Comparison of ENCODE assay signal across 18 mouse cellular contexts in genomic region chr2:57539842-57540241, GRCm38 (mm10).
DNase-seq lines count a peak whose midpoint lies in the region.
"Had no signal": no experiment of that assay in that cellular context is flagged by ENCODE, and none has a peak within 500 bp of the region (broad histone marks: within the 10 kb centered on the region; RNA-seq: fewer than 3 reads in every experiment).

No protein-coding gene starts in this region.

- peak; percentile 2 to 51 for DNase-seq in left cerebral cortex, postnatal 25 days (ENCODE audit: low spot score in 2 of 2)
- DNase-seq in left cerebral cortex, adult 18-20 months (ENCODE audit: low spot score in 2 of 2) = no peak
- peak; percentile 22 for DNase-seq in brain, adult 2 months (ENCODE audit: low read depth, low spot score)
- DNase-seq in telencephalon, adult 2 months (ENCODE audit: low read depth, low spot score) = peak; percentile 19
- no peak for DNase-seq in limb, embryonic 10.5 days (ENCODE audit: low spot score)
- DNase-seq: adrenal gland, adult 2 months; adrenal gland, postnatal 10 days; adrenal gland, postnatal 25 days; cerebellum, adult 11-12 months; cerebellum, adult 2 months; cerebellum, adult 9-10 months; cerebellum, postnatal 10 days; cerebellum, postnatal 25 days; forebrain, postnatal 0 days had no signal

- H3K4me1 ChIP-seq in limb, embryonic 10.5 days = no peaks in the 10 kb centered on the region
- H3K4me1 ChIP-seq: embryonic facial prominence, embryonic 10.5 days; embryonic facial prominence, embryonic 12.5 days; forebrain, embryonic 13.5 days; forebrain, embryonic 15.5 days had no signal

- no peaks in the 10 kb centered on the region for H3K9me3 ChIP-seq in limb, embryonic 10.5 days (replicated peaks)
- H3K9me3 ChIP-seq: embryonic facial prominence, embryonic 10.5 days; embryonic facial prominence, embryonic 12.5 days; forebrain, embryonic 13.5 days; forebrain, embryonic 15.5 days had no signal

- no peak overlapping the region for H3K4me3 ChIP-seq in limb, embryonic 10.5 days
- H3K4me3 ChIP-seq: embryonic facial prominence, embryonic 10.5 days; embryonic facial prominence, embryonic 12.5 days; forebrain, embryonic 13.5 days; forebrain, embryonic 15.5 days had no signal

- H3K27ac ChIP-seq in limb, embryonic 10.5 days = no peak overlapping the region
- H3K27ac ChIP-seq: embryonic facial prominence, embryonic 10.5 days; embryonic facial prominence, embryonic 12.5 days; forebrain, embryonic 13.5 days; forebrain, embryonic 15.5 days had no signal

- no peaks in the 10 kb centered on the region for H3K27me3 ChIP-seq in limb, embryonic 10.5 days (ENCODE audit: low read depth, poor library complexity, severe bottlenecking)
- H3K27me3 ChIP-seq: embryonic facial prominence, embryonic 12.5 days; forebrain, embryonic 13.5 days; forebrain, embryonic 15.5 days had no signal

- 86% methylated on average over 3 of the region's 3 CpGs for WGBS in limb, embryonic 10.5 days

- intact Hi-C loops in left cerebral cortex, postnatal 25 days (cut with DNase I) = no loop called here

- H3K36me3 ChIP-seq in limb, embryonic 10.5 days = no peaks in the 10 kb centered on the region
- H3K36me3 ChIP-seq: embryonic facial prominence, embryonic 10.5 days; embryonic facial prominence, embryonic 12.5 days; forebrain, embryonic 15.5 days had no signal

Comparison
In these comparisons a context has a peak if more than half of its experiments do, and no peak if none do; other contexts are left out.
1. DNase-seq: peak in left cerebral cortex, postnatal 25 days (2 of 2), brain, adult 2 months (single experiment) and telencephalon, adult 2 months (single experiment); none in left cerebral cortex, adult 18-20 months (0 of 2) and limb, embryonic 10.5 days (single experiment).